33 mouse cellular contexts compared by ENCODE assay signal in genomic region chr2:8770636-8771035, GRCm38 (mm10).
A peak's percentile ranks its signal among the peaks of the same experiment; 100 is the strongest.
DNase-seq lines count a peak whose midpoint lies in the region; ATAC-seq and TF ChIP-seq lines count a peak whose summit lies in the region.
"Had no signal": no experiment of that assay in that cellular context is flagged by ENCODE, and none has a peak within 500 bp of the region (broad histone marks: within the 10 kb centered on the region; RNA-seq: fewer than 3 reads in every experiment).

No protein-coding gene starts in this region.

- H3K4me1 ChIP-seq in kidney, adult 2 months (ENCODE audit: control insufficient read depth, insufficient read depth, low read length): no peaks in the 10 kb centered on the region
- H3K4me1 ChIP-seq in lung, postnatal 0 days (ENCODE audit: insufficient read depth, low read depth, low read length): no peaks in the 10 kb centered on the region
- H3K4me1 ChIP-seq: embryonic facial prominence, embryonic 12.5 days; forebrain, embryonic 10.5 days; forebrain, embryonic 15.5 days; hindbrain, embryonic 12.5 days; intestine, embryonic 15.5 days; liver, embryonic 15.5 days; midbrain, embryonic 10.5 days; midbrain, embryonic 15.5 days had no signal

- H3K79me3 ChIP-seq in C2C12 (ENCODE audit: low read depth): no peaks in the 10 kb centered on the region

- H3K36me3 ChIP-seq in kidney, adult 2 months (ENCODE audit: control insufficient read depth, insufficient read depth, low read length): no peaks in the 10 kb centered on the region
- no peaks in the 10 kb centered on the region for H3K36me3 ChIP-seq in lung, postnatal 0 days (ENCODE audit: insufficient read depth, low read length)
- H3K36me3 ChIP-seq in C2C12 (ENCODE audit: control insufficient read depth, insufficient read depth): no peaks in the 10 kb centered on the region
- H3K36me3 ChIP-seq: embryonic facial prominence, embryonic 12.5 days; forebrain, embryonic 10.5 days; forebrain, embryonic 15.5 days; hindbrain, embryonic 12.5 days; intestine, embryonic 15.5 days; liver, embryonic 15.5 days; midbrain, embryonic 10.5 days; midbrain, embryonic 15.5 days had no signal

- no peak for TF ChIP-seq POLR2A in kidney, adult 2 months (IDR thresholded peaks at IDR 0.05; ENCODE audit: low read depth, low read length)

- no peak overlapping the region for H3K9ac ChIP-seq in lung, postnatal 0 days (replicated peaks; ENCODE audit: low read depth)
- H3K9ac ChIP-seq: embryonic facial prominence, embryonic 12.5 days; forebrain, embryonic 15.5 days; hindbrain, embryonic 12.5 days; intestine, embryonic 15.5 days; liver, embryonic 15.5 days; midbrain, embryonic 15.5 days had no signal

- H3K9me3 ChIP-seq in lung, postnatal 0 days (ENCODE audit: low read length): no peaks in the 10 kb centered on the region
- H3K9me3 ChIP-seq: embryonic facial prominence, embryonic 12.5 days; forebrain, embryonic 10.5 days; forebrain, embryonic 15.5 days; hindbrain, embryonic 12.5 days; intestine, embryonic 15.5 days; liver, embryonic 15.5 days; midbrain, embryonic 10.5 days; midbrain, embryonic 15.5 days had no signal

- no peak overlapping the region for H3K4me3 ChIP-seq in kidney, adult 2 months (ENCODE audit: insufficient read depth, low read depth, low read length)
- H3K4me3 ChIP-seq in lung, postnatal 0 days (ENCODE audit: low read depth, low read length): no peak overlapping the region
- H3K4me3 ChIP-seq in C2C12 (ENCODE audit: insufficient read depth, poor library complexity, severe bottlenecking): no peak overlapping the region
- H3K4me3 ChIP-seq: embryonic facial prominence, embryonic 12.5 days; forebrain, embryonic 10.5 days; forebrain, embryonic 15.5 days; gastrocnemius, adult 2 months; hindbrain, embryonic 12.5 days; intestine, embryonic 15.5 days; liver, embryonic 15.5 days; midbrain, embryonic 10.5 days; midbrain, embryonic 15.5 days had no signal

- intact Hi-C loops in left cerebral cortex, postnatal 25 days (cut with DNase I): no loop called here

- H3K79me2 ChIP-seq in C2C12 (ENCODE audit: control insufficient read depth, insufficient read depth): no peaks in the 10 kb centered on the region

- WGBS in kidney, adult 2 months: 58% methylated on average over 4 of the region's 4 CpGs
- WGBS in lung, postnatal 0 days: 65% methylated on average over 4 of the region's 4 CpGs

- H3K27ac ChIP-seq in kidney, adult 2 months (ENCODE audit: insufficient read depth, low read depth, low read length): no peak overlapping the region
- H3K27ac ChIP-seq in lung, postnatal 0 days (ENCODE audit: low read length): no peak overlapping the region
- H3K27ac ChIP-seq: embryonic facial prominence, embryonic 12.5 days; forebrain, embryonic 10.5 days; forebrain, embryonic 15.5 days; gastrocnemius, adult 2 months; hindbrain, embryonic 12.5 days; hindbrain, postnatal 0 days; intestine, embryonic 15.5 days; liver, embryonic 15.5 days; midbrain, embryonic 10.5 days; midbrain, embryonic 15.5 days had no signal

- H3K27me3 ChIP-seq in kidney, adult 2 months (replicated peaks; ENCODE audit: control insufficient read depth, insufficient read depth, low read length): no peaks in the 10 kb centered on the region
- no peaks in the 10 kb centered on the region for H3K27me3 ChIP-seq in lung, postnatal 0 days (replicated peaks; ENCODE audit: insufficient read depth, low read length)
- H3K27me3 ChIP-seq in C2C12 (ENCODE audit: control insufficient read depth, insufficient read depth, insufficient read length): no peaks in the 10 kb centered on the region
- H3K27me3 ChIP-seq: CH12.LX; embryonic facial prominence, embryonic 12.5 days; forebrain, embryonic 15.5 days; hindbrain, embryonic 12.5 days; intestine, embryonic 15.5 days; liver, embryonic 15.5 days; midbrain, embryonic 15.5 days had no signal

- H3K4me2 ChIP-seq in lung, postnatal 0 days (replicated peaks; ENCODE audit: low read depth, low read length): no peak overlapping the region
- H3K4me2 ChIP-seq: embryonic facial prominence, embryonic 12.5 days; forebrain, embryonic 15.5 days; heart, embryonic 11.5 days; hindbrain, embryonic 12.5 days; intestine, embryonic 15.5 days; liver, embryonic 15.5 days; midbrain, embryonic 15.5 days had no signal

- peak; percentile 50; the same call in 1 of the 2 replicates for ATAC-seq in lung, postnatal 0 days
- ATAC-seq: forebrain, embryonic 15.5 days; hindbrain, postnatal 0 days; intestine, embryonic 15.5 days; midbrain, embryonic 15.5 days had no signal

- H3ac ChIP-seq in C2C12 (ENCODE audit: control insufficient read depth, insufficient read length, low read depth): no peak overlapping the region

- DNase-seq in kidney, adult 2 months: peak; percentile 12
- DNase-seq in kidney, postnatal 4 days: no peak
- peak; percentile 42 for DNase-seq in lung, postnatal 0 days (ENCODE audit: low spot score)
- DNase-seq in lung, postnatal 4 days: no peak
- DNase-seq in brain, adult 2 months (ENCODE audit: low read depth, low spot score): peak; percentile 1
- no peak for DNase-seq in left cerebral cortex, postnatal 25 days (ENCODE audit: low spot score in 2 of 2)
- no peak for DNase-seq in adrenal gland, postnatal 14 days
- DNase-seq: adrenal gland, postnatal 36 days; B cell, adult 2 months; cerebellum, adult 8-10 months; cerebellum, postnatal 36 days; gastrocnemius, adult 2 months; gastrocnemius, postnatal 36 days; heart, adult 18-20 months; heart, postnatal 36 days; kidney, adult 9 months; layer of hippocampus, postnatal 36 days; liver; right cerebral cortex, postnatal 4 days; thymus, adult 2 months; thymus, postnatal 36 days had no signal

- TF ChIP-seq EP300 in lung, postnatal 0 days (IDR thresholded peaks at IDR 0.05): peak; percentile 70

- no peak for TF ChIP-seq CTCF in kidney, adult 2 months (conservative IDR thresholded peaks at IDR 0.05; ENCODE audit: insufficient read depth, insufficient read length, low read depth, low read length)
- TF ChIP-seq CTCF in lung, postnatal 0 days (IDR thresholded peaks at IDR 0.05): no peak
- TF ChIP-seq CTCF in C2C12 (IDR thresholded peaks at IDR 0.05; ENCODE audit: control insufficient read depth, insufficient read depth, insufficient read length): no peak

TF ChIP-seq in C2C12, 6 proteins besides CTCF, POLR2A, EP300 and RAD21:
- TF ChIP-seq USF1 (IDR thresholded peaks at IDR 0.05; ENCODE audit: low read depth) (no peak), FOSL1 (IDR thresholded peaks at IDR 0.05; ENCODE audit: insufficient read depth, low read length, poor library complexity, severe bottlenecking) (peak; percentile 28)
TF ChIP-seq in C2C12: peak in this region for 1.

Comparison
In these comparisons a context has a peak if more than half of its experiments do, and no peak if none do; other contexts are left out.
1. DNase-seq: peak in kidney, adult 2 months (single experiment), lung, postnatal 0 days (single experiment) and brain, adult 2 months (single experiment); none in kidney, postnatal 4 days (0 of 2), lung, postnatal 4 days (0 of 2), left cerebral cortex, postnatal 25 days (0 of 2) and adrenal gland, postnatal 14 days (single experiment).